Mouse (Mus musculus): ENCODE data around the gene Nol6. TPM values are rescaled to one million over a fixed set of nuclear protein-coding genes. Genes with fewer than 3 reads are reported as not detected.

Nol6 gene
- polyA plus RNA-seq, 1 experiment from 2014 or later = 21.9 TPM

DNA sequence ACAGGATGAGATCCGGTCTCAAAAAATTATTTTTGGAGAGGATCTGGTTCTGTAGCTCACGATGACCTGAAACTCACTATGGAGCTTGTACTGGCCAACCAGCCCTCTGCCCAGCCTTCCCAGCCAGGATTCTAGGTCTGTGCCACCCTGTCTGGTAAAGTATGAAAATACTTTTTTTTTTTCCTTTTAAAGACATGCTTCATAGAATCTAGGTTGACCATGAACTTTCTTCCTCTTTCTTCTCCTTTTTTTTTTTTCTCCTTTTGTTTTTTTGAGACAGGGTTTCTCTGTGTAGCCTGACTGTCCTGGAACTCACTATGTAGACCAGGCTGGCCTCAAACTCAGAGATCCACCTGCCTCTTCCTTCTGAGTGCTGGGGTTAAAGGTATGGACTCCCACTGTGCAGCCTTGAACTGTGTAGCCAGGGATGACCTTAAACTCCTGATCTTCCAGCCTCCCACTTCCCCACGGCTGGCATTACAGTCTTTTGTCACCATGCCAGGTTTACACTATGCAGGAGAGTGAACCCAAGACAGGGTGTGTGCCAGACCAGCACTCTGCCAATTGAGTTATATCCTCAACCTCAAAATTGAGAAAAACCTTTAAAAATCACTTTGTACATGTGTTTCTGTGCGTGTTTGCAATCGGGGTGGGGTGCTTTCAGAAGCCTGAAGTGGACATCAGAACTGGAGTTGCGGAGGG, 16.1 kb upstream of the Nol6 start:
- WGBS = 85% methylated on average over 6 of the region's 6 CpGs
- Histone ChIP-seq H3K4me1 (peaks cover 10% of the 10 kb centered on the region), H3K36me3 (peaks cover 16% of the 10 kb centered on the region), H3K27me3 (no peaks in the 10 kb centered on the region), H3K9ac (no peak overlapping the region), H3K27ac (no peak overlapping the region), H3K4me2 (no peak overlapping the region), H3K4me3 (no peak overlapping the region), H3K9me3 (no peaks in the 10 kb centered on the region)
- no peak for ATAC-seq (ENCODE audit: borderline replicate concordance, extremely low read depth, low FRiP score, low TSS enrichment)

DNA sequence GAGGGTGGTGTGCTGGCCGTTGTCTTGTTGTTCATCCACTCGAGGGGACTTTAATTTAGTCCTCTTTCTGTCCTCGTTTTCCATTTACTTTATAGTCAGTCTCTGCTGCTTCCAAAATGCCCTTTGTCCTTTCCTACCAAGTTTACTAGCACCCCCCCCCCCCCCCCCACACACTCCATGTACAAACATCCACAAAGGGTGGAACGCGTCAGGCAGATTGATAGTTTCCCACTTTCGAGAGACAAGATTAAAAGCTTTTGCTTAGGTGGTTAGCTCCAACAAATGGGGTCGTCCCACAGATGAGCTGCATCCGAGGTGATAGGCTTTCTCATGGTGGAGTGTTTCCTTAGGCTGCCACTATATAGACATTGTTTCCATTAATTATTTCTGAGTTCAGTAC, 12.6 kb upstream of the Nol6 start:
- ATAC-seq (ENCODE audit: borderline replicate concordance, extremely low read depth, low FRiP score, low TSS enrichment) = no peak
- Histone ChIP-seq H3K4me1 (peaks cover 17% of the 10 kb centered on the region), H3K27me3 (no peaks in the 10 kb centered on the region), H3K36me3 (peaks cover 10% of the 10 kb centered on the region; the same call in 1 of the 2 replicates), H3K9ac (peak overlapping the region; percentile 98), H3K4me2 (peak overlapping the region; percentile 70), H3K9me3 (no peaks in the 10 kb centered on the region), H3K4me3 (peak overlapping the region; percentile 69), H3K27ac (peak overlapping the region; percentile 99)
- WGBS = under 1% methylated on average over 8 of the region's 8 CpGs

DNA sequence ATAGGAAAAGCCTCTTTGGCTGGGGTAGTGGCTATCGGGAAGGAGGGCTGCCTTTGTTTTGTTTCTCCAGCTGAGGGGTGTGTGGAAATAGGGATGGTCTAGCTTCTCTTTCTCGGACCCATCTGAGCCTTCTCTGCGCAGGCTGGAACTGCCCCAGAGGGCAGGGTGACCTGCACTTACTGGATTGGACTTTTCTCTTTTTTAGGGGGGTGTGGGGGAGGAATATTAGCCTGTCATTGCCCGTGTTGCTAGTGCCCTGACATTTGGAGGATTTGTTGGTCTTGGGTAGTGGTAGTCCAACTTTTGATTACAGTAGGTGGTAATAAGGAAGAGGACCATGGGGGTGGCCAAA, 12.2 kb upstream of the Nol6 start:
- Histone ChIP-seq H3K4me2 (peak overlapping the region; percentile 70), H3K4me3 (peak overlapping the region; percentile 69), H3K27ac (peak overlapping the region; percentile 99), H3K9ac (peak overlapping the region; percentile 98), H3K36me3 (peaks cover 9% of the 10 kb centered on the region; the same call in 1 of the 2 replicates), H3K4me1 (peaks cover 17% of the 10 kb centered on the region), H3K27me3 (no peaks in the 10 kb centered on the region), H3K9me3 (no peaks in the 10 kb centered on the region)
- WGBS = 3% methylated on average over 4 of the region's 4 CpGs
- ATAC-seq (ENCODE audit: borderline replicate concordance, extremely low read depth, low FRiP score, low TSS enrichment) = no peak

DNA sequence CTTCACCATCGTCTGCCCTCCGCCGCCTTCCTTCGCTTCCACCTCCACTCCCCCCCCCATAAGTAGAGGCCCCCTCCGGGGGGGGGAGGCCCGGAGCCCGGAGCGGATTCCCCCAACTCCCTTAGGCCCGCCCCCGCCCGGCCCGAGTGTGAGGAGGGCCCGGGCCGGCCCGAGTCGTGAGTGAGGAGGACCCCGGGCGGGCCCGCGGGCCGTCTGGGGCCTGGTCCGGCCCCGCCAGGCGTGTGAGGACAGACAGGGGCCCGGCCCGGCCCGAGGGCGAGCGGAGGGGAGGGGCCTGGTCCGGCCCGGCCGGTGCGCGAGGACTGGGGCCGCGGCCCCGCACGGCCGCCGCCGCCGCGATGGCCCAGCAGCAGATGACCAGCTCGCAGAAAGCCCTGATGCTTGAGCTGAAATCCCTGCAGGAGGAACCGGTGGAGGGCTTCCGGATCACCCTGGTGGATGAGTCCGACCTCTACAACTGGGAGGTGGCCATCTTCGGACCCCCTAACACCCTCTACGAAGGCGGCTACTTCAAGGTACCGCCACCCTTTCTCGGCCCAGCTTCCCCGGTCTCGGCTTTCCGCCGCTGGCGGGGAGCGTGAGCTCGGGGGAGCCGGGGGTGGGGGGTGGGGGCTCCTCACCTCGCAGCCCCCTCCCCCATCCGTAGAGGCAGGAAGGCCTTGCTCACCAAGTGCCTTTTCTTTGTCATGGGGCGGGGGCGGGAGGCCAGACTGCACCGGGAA, 11.6 kb upstream of the Nol6 start, which contains the start of gene Ube2r2:
Ube2r2 (plus strand) TSS at position 33 of the 743 bp plus-strand sequence.
- 0 out of 2 replicates have a peak, but pooled peaks cover 6% of the 10 kb centered on the region for H3K36me3 ChIP-seq
- peak within 1 kb of the TSS; percentile 98 for H3K9ac ChIP-seq
- under 1% methylated on average over 46 of the region's 65 CpGs for whole genome bisulfite sequencing
- peaks cover 17% of the 10 kb centered on the region for H3K4me1 ChIP-seq
- H3K4me2 ChIP-seq = peak within 1 kb of the TSS; percentile 70
- peak within 1 kb of the TSS; percentile 99 for H3K27ac ChIP-seq
- no peaks in the 10 kb centered on the region for H3K9me3 ChIP-seq
- H3K4me3 ChIP-seq = peak within 1 kb of the TSS; percentile 69
- peak; percentile 86 for ATAC-seq (ENCODE audit: borderline replicate concordance, extremely low read depth, low FRiP score, low TSS enrichment)
- H3K27me3 ChIP-seq = no peaks in the 10 kb centered on the region

DNA sequence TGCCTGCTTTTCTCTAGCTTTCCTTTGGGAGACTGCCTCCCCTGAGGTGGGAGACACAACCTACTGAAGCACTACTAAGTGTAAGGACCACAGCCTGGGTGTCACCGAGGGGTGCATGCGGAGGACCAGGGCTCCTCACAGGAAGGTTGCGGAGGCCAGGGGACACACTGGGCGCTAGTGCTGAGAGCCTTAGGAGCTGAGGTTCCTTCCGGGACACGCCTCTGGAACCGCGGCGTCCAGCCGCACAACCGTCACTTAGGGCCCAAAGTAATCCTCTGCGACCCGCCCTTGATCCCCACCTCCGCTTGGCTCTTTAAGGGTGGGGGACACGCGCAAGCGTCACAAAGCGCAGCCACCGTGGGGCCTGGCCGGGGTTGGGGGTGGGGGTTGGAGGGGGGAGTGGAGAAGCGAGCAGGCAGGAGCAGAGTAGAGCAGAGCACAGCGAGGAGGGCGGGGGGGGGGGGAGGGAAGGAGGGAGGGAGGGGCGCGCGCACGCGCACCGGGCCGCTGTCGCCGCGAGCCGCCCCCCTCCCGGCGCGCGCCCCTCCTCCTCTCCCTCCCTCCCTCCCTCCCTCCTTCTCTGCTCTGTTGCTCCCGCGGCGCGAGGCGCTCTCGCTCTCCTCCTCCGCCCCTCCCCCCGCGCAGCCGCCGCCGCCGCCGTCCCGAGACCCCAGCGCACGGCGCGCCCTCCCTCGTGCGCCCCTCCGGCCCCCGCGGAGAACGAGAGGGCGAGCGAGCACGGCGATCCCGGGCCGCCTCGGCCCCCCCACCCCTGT, 10.9 kb upstream of the Nol6 start:
- peak overlapping the region; percentile 98 for H3K9ac ChIP-seq
- peak; percentile 96 for ATAC-seq (ENCODE audit: borderline replicate concordance, extremely low read depth, low FRiP score, low TSS enrichment)
- H3K4me1 ChIP-seq = peaks cover 15% of the 10 kb centered on the region
- no peaks in the 10 kb centered on the region for H3K27me3 ChIP-seq
- H3K4me3 ChIP-seq = peak overlapping the region; percentile 69
- no peaks in the 10 kb centered on the region for H3K9me3 ChIP-seq
- peak overlapping the region; percentile 70 for H3K4me2 ChIP-seq
- WGBS = 1% methylated on average over 43 of the region's 70 CpGs
- H3K27ac ChIP-seq = peak overlapping the region; percentile 99
- H3K36me3 ChIP-seq = 0 out of 2 replicates have a peak, but pooled peaks cover 6% of the 10 kb centered on the region

DNA sequence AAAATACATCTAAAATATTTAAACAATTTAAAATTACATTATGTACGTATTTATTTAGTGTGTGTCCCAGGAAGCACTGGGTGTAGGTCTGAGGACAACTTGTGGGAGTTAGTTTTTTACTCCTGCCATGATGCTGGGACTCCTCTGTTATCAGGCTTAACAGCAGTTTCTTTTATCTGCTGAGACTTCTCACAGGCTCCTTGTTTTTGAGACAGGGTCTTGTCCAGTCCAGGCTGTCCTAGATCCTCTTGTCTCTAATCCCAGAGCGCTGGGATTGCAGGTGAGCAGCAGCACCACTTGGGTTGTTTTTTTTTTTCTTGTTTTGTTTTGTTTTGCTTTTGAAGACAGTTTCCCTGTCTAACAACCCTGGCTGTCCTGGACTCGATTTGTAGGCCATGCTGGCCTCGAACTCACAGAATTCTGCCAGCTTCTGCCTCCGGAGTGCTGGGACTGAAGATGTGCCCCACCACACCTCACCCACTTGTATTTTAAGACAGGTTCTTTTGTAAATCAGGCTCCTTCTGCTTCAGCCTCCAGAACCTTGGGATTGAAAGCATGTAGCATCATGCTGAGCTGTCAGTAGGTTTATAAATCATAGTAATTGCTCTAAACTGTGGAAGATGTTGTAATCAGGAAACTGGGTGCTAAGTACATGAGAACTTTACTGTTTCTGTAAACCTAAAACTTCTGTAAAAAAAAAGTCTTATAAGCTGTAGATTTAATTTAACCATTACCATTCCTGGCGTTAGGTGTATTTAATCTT, 9.5 kb upstream of the Nol6 start:
- H3K4me1 ChIP-seq = peaks cover 12% of the 10 kb centered on the region
- 0 out of 2 replicates have a peak, but pooled peaks cover 2% of the 10 kb centered on the region for H3K36me3 ChIP-seq
- H3K9ac ChIP-seq = no peak overlapping the region
- no peak overlapping the region for H3K27ac ChIP-seq
- no peak for ATAC-seq (ENCODE audit: borderline replicate concordance, extremely low read depth, low FRiP score, low TSS enrichment)
- H3K9me3 ChIP-seq = no peaks in the 10 kb centered on the region
- no peak overlapping the region for H3K4me3 ChIP-seq
- WGBS = 75% methylated on average over 6 of the region's 6 CpGs
- no peak overlapping the region for H3K4me2 ChIP-seq
- H3K27me3 ChIP-seq = no peaks in the 10 kb centered on the region

DNA sequence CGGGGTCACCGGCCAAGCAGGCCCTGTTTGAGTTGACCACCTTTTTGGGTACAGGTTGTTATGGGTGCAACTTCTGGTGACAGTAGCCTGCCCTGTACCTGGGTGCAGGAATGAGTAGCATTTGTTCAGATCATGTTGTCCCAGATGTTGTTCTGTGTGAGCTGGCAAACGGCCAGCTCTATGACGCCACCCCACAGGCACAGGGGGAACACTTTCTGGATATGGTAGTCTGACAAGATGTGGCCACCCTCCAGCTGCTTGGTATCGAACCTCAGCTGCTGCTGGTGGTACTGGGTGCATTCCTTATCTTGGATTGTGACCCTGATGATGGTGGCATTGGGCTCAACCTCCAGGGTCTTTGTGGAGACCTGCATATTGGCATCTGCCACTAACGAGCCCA, 8.2 kb upstream of the Nol6 start:
- no peak overlapping the region for H3K9ac ChIP-seq
- no peaks in the 10 kb centered on the region for H3K36me3 ChIP-seq
- H3K9me3 ChIP-seq = no peaks in the 10 kb centered on the region

DNA sequence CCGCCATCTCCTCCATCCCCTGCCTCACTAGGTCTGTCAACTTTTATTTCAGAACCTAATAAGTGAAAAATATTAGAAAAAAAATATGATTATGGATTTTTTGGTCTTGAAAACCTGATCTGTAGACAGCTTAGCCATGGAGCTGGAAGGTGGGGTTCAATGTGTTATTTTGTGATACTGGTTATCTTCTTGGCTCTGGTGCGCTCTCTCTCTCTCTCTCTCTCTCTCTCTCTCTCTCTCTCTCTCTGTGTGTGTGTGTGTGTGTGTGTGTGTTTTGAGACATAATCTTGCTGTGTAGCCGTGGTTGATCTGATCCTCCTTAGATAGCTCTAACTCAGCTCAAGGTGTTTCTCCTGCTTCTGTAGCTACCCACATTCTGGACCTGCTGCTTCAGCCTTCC, 5.6 kb upstream of the Nol6 start:
- WGBS = 64% methylated on average over 3 of the region's 3 CpGs
- Histone ChIP-seq H3K9ac (no peak overlapping the region), H3K9me3 (no peaks in the 10 kb centered on the region), H3K4me2 (no peak overlapping the region), H3K4me3 (no peak overlapping the region), H3K36me3 (no peaks in the 10 kb centered on the region), H3K27ac (no peak overlapping the region), H3K27me3 (no peaks in the 10 kb centered on the region), H3K4me1 (peaks cover 7% of the 10 kb centered on the region; the same call in 1 of the 2 replicates)
- ATAC-seq (ENCODE audit: borderline replicate concordance, extremely low read depth, low FRiP score, low TSS enrichment) = 0 out of 2 replicates have a peak, but pooled peaks have one; percentile 2

More for the DNA sequence above, 8.2 kb upstream of the Nol6 start:
- Histone ChIP-seq H3K4me1 (peaks cover 12% of the 10 kb centered on the region), H3K27me3 (no peaks in the 10 kb centered on the region), H3K4me2 (no peak overlapping the region), H3K27ac (no peak overlapping the region), H3K4me3 (no peak overlapping the region)
- ATAC-seq (ENCODE audit: borderline replicate concordance, extremely low read depth, low FRiP score, low TSS enrichment) = no peak
- WGBS = 67% methylated on average over 6 of the region's 6 CpGs

DNA sequence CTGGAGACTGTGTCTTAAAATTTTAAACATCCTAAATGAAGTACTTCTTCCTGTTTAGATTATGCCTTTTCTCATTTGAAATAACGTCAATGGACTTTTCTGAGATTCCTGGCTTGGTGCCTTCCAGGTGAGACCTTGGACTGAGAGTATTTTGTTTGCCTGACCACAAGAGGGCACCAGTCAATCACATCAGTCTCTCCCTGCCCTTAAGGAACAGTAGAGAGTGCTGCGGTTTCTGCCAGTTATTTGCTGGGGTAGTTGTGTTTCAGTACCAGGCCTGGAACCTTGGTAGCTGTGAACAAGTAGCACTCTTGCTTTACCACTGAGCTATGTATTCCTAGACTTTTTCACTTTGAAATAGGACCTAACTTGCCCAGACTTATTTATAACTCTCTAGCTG, 5.2 kb upstream of the Nol6 start:
- Histone ChIP-seq H3K9me3 (no peaks in the 10 kb centered on the region), H3K9ac (no peak overlapping the region), H3K4me3 (no peak overlapping the region), H3K36me3 (no peaks in the 10 kb centered on the region), H3K27ac (no peak overlapping the region), H3K27me3 (no peaks in the 10 kb centered on the region), H3K4me1 (peaks cover 2% of the 10 kb centered on the region; the same call in 1 of the 2 replicates), H3K4me2 (no peak overlapping the region)
- 3% methylated on average over 2 of the region's 2 CpGs for WGBS
- ATAC-seq (ENCODE audit: borderline replicate concordance, extremely low read depth, low FRiP score, low TSS enrichment) = 0 out of 2 replicates have a peak, but pooled peaks have one; percentile 29

DNA sequence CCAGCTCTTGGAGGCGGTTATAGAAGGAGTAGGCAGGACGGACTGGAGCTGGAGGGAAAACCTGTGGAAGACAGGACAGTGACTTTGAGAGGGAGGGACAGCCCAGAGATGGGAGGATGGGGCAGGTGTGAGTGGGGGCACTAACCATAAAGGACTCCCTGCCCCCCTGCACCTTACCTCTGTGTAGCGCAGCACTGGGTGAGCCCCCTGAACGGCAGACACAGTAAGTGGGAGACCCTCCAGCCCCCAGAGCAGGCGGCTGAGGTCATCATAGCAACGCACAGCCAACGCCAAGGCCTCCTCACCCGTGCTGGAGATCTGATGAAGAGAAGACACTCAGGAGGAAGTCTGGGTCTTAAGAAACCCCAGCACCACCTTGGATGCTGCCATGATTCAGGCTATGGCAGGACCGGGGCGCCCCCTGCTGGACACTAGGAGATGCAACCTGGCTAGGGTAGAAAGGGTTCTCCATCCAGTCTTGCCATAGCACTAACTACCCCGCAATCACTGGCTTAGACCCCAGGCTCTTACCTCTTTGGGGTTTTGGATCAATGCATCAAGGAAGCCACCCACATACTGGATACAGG, 5.5 kb downstream of the Nol6 start:
- ATAC-seq (ENCODE audit: borderline replicate concordance, extremely low read depth, low FRiP score, low TSS enrichment) = no peak
- no peaks in the 10 kb centered on the region for H3K27me3 ChIP-seq
- 67% methylated on average over 11 of the region's 11 CpGs for WGBS
- no peak overlapping the region for H3K4me3 ChIP-seq
- peaks cover 7% of the 10 kb centered on the region for H3K4me1 ChIP-seq
- H3K36me3 ChIP-seq = peaks cover 79% of the 10 kb centered on the region
- H3K9me3 ChIP-seq = no peaks in the 10 kb centered on the region
- H3K9ac ChIP-seq = no peak overlapping the region
- H3K4me2 ChIP-seq = no peak overlapping the region
- no peak overlapping the region for H3K27ac ChIP-seq

DNA sequence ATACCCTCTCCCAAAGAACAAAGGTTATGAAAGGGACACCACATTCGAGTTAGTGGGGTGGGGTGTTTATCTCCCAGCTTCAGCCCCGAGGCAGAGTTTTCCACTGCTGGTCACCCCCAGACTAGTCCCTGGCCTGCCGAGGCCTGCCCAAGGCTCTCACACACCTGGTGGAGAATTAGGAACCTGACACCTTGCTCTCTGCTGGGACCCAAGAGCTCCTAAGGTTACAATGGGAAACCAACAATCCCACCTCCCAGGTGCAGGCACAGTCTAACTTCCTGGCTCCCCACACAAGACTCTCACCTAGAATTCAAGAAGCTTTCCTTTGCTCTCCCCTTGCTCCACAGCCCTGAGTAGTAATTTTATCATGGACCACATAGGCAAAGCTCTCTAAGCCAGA, 7.4 kb downstream of the Nol6 start:
- no peak overlapping the region for H3K4me3 ChIP-seq
- ATAC-seq (ENCODE audit: borderline replicate concordance, extremely low read depth, low FRiP score, low TSS enrichment) = no peak

More for the DNA sequence above, 7.4 kb downstream of the Nol6 start:
- Histone ChIP-seq H3K4me2 (no peak overlapping the region), H3K36me3 (peaks cover 70% of the 10 kb centered on the region), H3K27ac (no peak overlapping the region), H3K9ac (no peak overlapping the region), H3K4me1 (no peaks in the 10 kb centered on the region), H3K9me3 (no peaks in the 10 kb centered on the region), H3K27me3 (no peaks in the 10 kb centered on the region)
- WGBS = 63% methylated on average over 3 of the region's 3 CpGs
